Mouse (Mus musculus) forebrain, postnatal 0 days (tissue): ENCODE measurements around the gene Mia3. TPM values are rescaled to one million over a fixed set of nuclear protein-coding genes. Genes with fewer than 3 reads are reported as not detected.

Source experiments
- ATAC-seq: fragments of 200-750 bp; cut with Nextera tagmentation; 2 replicates; pipeline ENCODE4 v1.8.0; 2017; ENCODE audit warnings: mild to moderate bottlenecking, moderate library complexity
- DNase-seq: peaks from one replicate; pipeline ENCODE4 v3.0.0-alpha.2; 2015
- H3K27ac ChIP-seq: fragments of 300-500 bp; sonication (generic); 2 replicates; pipeline ENCODE4 v1.5.1; 2014; ENCODE audit warnings: low read depth, mild to moderate bottlenecking, antibody characterized with exemption, low read length, moderate library complexity, mixed read lengths
- H3K27me3 ChIP-seq: fragments of 300-500 bp; sonication (generic); 2 replicates; pipeline ENCODE4 v1.6.1; 2014; ENCODE audit warnings: mild to moderate bottlenecking, low read length, mixed read lengths; ENCODE audit not compliant: insufficient read depth
- H3K36me3 ChIP-seq: fragments of 300-500 bp; sonication (generic); 2 replicates; pipeline ENCODE4 v1.6.1; 2014; ENCODE audit warnings: mild to moderate bottlenecking, moderate library complexity; ENCODE audit not compliant: insufficient read depth
- H3K4me1 ChIP-seq: fragments of 300-500 bp; sonication (generic); 2 replicates; pipeline ENCODE4 v1.6.1; 2014; ENCODE audit warnings: antibody characterized with exemption; ENCODE audit not compliant: insufficient read depth
- H3K4me2 ChIP-seq: fragments of 300-500 bp; sonication (generic); 2 replicates; pipeline ENCODE4 v1.6.1; 2014; ENCODE audit warnings: low read depth, mild to moderate bottlenecking, moderate library complexity
- H3K4me3 ChIP-seq: fragments of 300-500 bp; sonication (generic); 2 replicates; pipeline ENCODE4 v1.5.1; 2014; ENCODE audit warnings: low read depth, low read length, mixed read lengths
- H3K9ac ChIP-seq: fragments of 300-500 bp; sonication (generic); 2 replicates; pipeline ENCODE4 v1.6.1; 2014; ENCODE audit warnings: mild to moderate bottlenecking
- H3K9me3 ChIP-seq: fragments of 300-500 bp; sonication (generic); 2 replicates; pipeline ENCODE4 v1.6.1; 2016; ENCODE audit warnings: low read length
- CTCF ChIP-seq: sonication (generic); IDR thresholded peaks from 2 replicates; pipeline ENCODE4 v1.5.1; 2016; ENCODE audit warnings: antibody characterized with exemption, control low read depth, low read depth
- WGBS: fragments of 180-500 bp; shearing (Covaris S2); extraction: QIAGEN DNeasy Blood & Tissue Kit; methylation state at CpG from one replicate; pipeline ENCODE4 v1.1.7; 2014; 5-methylcytosine and 5-hydroxymethylcytosine counted together
- polyA plus RNA-seq: library from polyadenylated mRNA; unstranded; fragments of >200 nt; fragmentation: Nextera tagmentation; extraction: Ambion mirVana; gene quantifications from 2 replicates; pipeline ENCODE4 v1.2.1, GENCODE M21; 2015
- total RNA-seq: library from RNA; depleted of rRNA; stranded (reverse); fragments of >200 nt; gene quantifications from 2 replicates; pipeline ENCODE4 v1.2.3, GENCODE M21; 2014; rRNA removed

Mia3 gene
- total and polyA plus RNA-seq, 2 experiments from 2014 or later = 87.3 to 131 TPM

GRCm38 (mm10) chr1:183297473-183297885 lies 71.9 kb downstream of the Mia3 start:
- no peaks in the 10 kb centered on the region for H3K27me3 ChIP-seq
- no peak for DNase-seq
- WGBS = under 1% methylated on average over 30 of the region's 30 CpGs
- no peak for TF ChIP-seq CTCF
- peak overlapping the region; percentile 50 for H3K4me2 ChIP-seq
- 0 out of 2 replicates have a peak overlapping the region, but pooled peaks have one; percentile 3 for H3K27ac ChIP-seq
- H3K36me3 ChIP-seq = peaks cover 13% of the 10 kb centered on the region
- peak; percentile 28 for ATAC-seq
- no peaks in the 10 kb centered on the region for H3K9me3 ChIP-seq
- no peaks in the 10 kb centered on the region for H3K4me1 ChIP-seq
- H3K9ac ChIP-seq = peak overlapping the region; percentile 33
- peak overlapping the region; percentile 53 for H3K4me3 ChIP-seq

DNA sequence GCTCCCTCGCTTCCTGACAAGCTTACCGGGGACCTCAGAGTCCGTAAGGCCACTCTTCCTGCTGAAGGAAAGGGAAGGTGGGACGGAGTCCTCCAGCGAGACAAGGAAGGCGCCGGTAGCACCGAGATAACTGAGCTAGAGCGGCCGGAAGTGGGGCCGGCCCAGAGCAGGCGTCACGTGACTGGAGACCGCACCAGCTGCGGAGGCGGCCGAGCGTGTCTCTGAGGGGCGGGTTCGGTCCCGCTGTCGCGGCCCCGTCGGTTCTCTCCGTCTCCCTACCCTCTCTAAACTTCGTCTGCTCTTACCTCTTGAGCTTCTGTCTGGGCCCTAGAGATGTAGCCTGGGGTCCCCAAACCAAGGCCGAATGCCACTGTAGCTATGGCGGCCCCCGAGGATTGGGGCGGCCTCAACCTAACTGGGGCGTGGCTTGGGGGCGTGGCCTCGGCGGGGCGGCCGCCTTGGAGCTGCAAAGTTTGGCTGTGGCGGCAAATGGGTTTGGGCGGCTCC lies 72.4 kb downstream of the Mia3 start, which contains the start of gene Brox:
TSS of gene Brox (minus strand) at position 393 of the 507 bp plus-strand sequence.
- WGBS = 3% methylated on average over 39 of the region's 39 CpGs

DNA sequence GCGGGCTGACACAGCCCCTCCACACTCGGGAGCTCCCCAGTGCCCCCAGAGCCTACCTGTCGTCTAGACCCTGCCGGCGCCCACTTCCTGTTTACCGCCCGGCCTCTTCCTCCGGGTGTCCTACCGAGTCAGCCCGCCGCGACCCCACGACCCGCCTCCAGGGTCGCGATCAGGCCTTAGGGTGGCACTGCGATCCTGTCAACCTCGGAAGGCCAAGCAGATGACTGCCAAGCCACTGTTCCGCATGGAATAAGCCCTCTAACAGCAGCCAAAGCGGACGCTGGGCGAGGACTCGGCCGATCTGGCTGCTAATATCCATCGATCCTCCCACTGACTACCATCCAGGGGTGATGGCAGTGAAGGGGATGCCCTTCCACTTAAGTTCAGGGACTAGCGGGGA lies 72.9 kb downstream of the Mia3 start, which contains the start of gene Aida:
TSS of gene Aida (plus strand) at position 126 of the 400 bp plus-strand sequence.
- Histone ChIP-seq H3K4me3 (peak within 1 kb of the TSS; percentile 53), H3K9ac (peak within 1 kb of the TSS; percentile 61), H3K4me1 (no peaks in the 10 kb centered on the region), H3K4me2 (peak within 1 kb of the TSS; percentile 50), H3K36me3 (peaks cover 21% of the 10 kb centered on the region), H3K9me3 (no peaks in the 10 kb centered on the region), H3K27ac (peak within 1 kb of the TSS; percentile 65), H3K27me3 (no peaks in the 10 kb centered on the region)
- TF ChIP-seq CTCF = 0 out of 2 replicates have a peak, but pooled peaks have one; percentile 42
- WGBS = under 1% methylated on average over 26 of the region's 26 CpGs
- peak; percentile 33 for ATAC-seq
- DNase-seq = no peak

More for the DNA sequence above, 72.4 kb downstream of the Mia3 start, which contains the start of gene Brox:
- Histone ChIP-seq H3K4me2 (peak within 1 kb of the TSS; percentile 50), H3K27me3 (no peaks in the 10 kb centered on the region), H3K4me1 (no peaks in the 10 kb centered on the region), H3K27ac (peak within 1 kb of the TSS; percentile 65), H3K9me3 (no peaks in the 10 kb centered on the region), H3K36me3 (peaks cover 18% of the 10 kb centered on the region), H3K9ac (peak within 1 kb of the TSS; percentile 61), H3K4me3 (peak within 1 kb of the TSS; percentile 53)
- no peak for TF ChIP-seq CTCF
- DNase-seq (peak; percentile 95), ATAC-seq (peak; percentile 96)

GRCm38 (mm10) chr1:183289576-183289975 lies 79.8 kb downstream of the Mia3 start:
- H3K9ac ChIP-seq = no peak overlapping the region
- H3K9me3 ChIP-seq = no peaks in the 10 kb centered on the region
- TF ChIP-seq CTCF = no peak
- H3K4me2 ChIP-seq = no peak overlapping the region
- no peak overlapping the region for H3K27ac ChIP-seq
- no peak overlapping the region for H3K4me3 ChIP-seq
- ATAC-seq (no peak), DNase-seq (no peak)
- no peaks in the 10 kb centered on the region for H3K27me3 ChIP-seq
- H3K36me3 ChIP-seq = peaks cover 78% of the 10 kb centered on the region
- WGBS = 88% methylated on average over 4 of the region's 4 CpGs
- no peaks in the 10 kb centered on the region for H3K4me1 ChIP-seq

DNA sequence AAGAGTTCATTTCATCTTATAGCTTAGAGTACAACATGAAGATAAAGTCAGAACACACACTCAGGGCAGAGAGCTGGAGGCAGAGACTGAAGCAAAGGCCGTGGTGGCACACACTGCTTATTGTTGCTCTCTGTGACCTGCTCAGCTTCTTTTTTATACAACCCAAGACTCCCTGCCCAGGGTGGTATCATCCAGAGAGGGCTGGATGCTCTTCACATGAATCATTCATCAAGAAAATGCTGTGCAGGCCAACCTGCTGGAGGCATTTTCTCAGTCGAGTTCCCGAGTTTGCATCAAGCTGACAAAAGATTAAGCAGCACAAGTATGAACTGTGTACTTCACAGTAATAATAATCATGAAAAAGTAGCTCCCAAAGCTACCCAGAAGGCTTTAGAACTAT lies 81.0 kb downstream of the Mia3 start:
- no peaks in the 10 kb centered on the region for H3K27me3 ChIP-seq
- H3K36me3 ChIP-seq = peaks cover 81% of the 10 kb centered on the region

More for the DNA sequence above, 81.0 kb downstream of the Mia3 start:
- no peak overlapping the region for H3K4me3 ChIP-seq
- no peak overlapping the region for H3K9ac ChIP-seq
- DNase-seq = no peak
- 82% methylated on average over 3 of the region's 3 CpGs for WGBS
- no peak overlapping the region for H3K27ac ChIP-seq
- H3K4me1 ChIP-seq = no peaks in the 10 kb centered on the region
- H3K9me3 ChIP-seq = no peaks in the 10 kb centered on the region
- H3K4me2 ChIP-seq = no peak overlapping the region
- TF ChIP-seq CTCF = no peak
- ATAC-seq = no peak

Other genes with a start within 250 kb of the Mia3 start
- 7.2 and 12.7 TPM in 2 replicates for gene Disp1, start 148.0 kb downstream of the Mia3 start, total RNA-seq
- 5.6 and 6.3 TPM in 2 replicates for gene Disp1, start 148.0 kb downstream of the Mia3 start, polyA plus RNA-seq
- gene Aida, start 73.0 kb downstream of the Mia3 start, total RNA-seq = 54.7 and 69.1 TPM in 2 replicates
- gene Aida, start 73.0 kb downstream of the Mia3 start, polyA plus RNA-seq = 37.8 and 46.1 TPM in 2 replicates
- gene Brox, start 72.3 kb downstream of the Mia3 start, total RNA-seq = 137 and 144 TPM in 2 replicates
- 79.6 and 94.1 TPM in 2 replicates for gene Brox, start 72.3 kb downstream of the Mia3 start, polyA plus RNA-seq
- 17.8 and 19.1 TPM in 2 replicates for gene Taf1a, start 19.4 kb upstream of the Mia3 start, total RNA-seq
- 9.8 and 11.7 TPM in 2 replicates for gene Taf1a, start 19.4 kb upstream of the Mia3 start, polyA plus RNA-seq
- 0.33 and 0.46 TPM in 2 replicates for gene Hhipl2, start 48.7 kb upstream of the Mia3 start, total RNA-seq
- gene Hhipl2, start 48.7 kb upstream of the Mia3 start, polyA plus RNA-seq = 0.07 TPM in 1 of 2 replicates, not detected in the other